Mouse (Mus musculus) myocyte (in vitro differentiated cells): ENCODE data around the gene Edn2. TPM values are rescaled to one million over a fixed set of nuclear protein-coding genes. Genes with fewer than 3 reads are reported as not detected.
A peak's percentile ranks its signal among the peaks of the same experiment; 100 is the strongest.

ENCODE experiments used
- H3K27me3 ChIP-seq: one replicate; pipeline ENCODE4 v1.6.1; 2011; ENCODE audit not compliant: control insufficient read depth, insufficient read depth, insufficient read length
- H3K36me3 ChIP-seq: one replicate; pipeline ENCODE4 v1.6.1; 2011; ENCODE audit not compliant: control insufficient read depth, insufficient read depth
- H3K4me2 ChIP-seq: one replicate; pipeline ENCODE4 v1.6.1; 2011; ENCODE audit warnings: low read depth, control low read depth
- H3K4me3 ChIP-seq: one replicate; pipeline ENCODE4 v1.5.1; 2011; ENCODE audit warnings: mild to moderate bottlenecking, control low read depth, moderate library complexity
- H3K79me2 ChIP-seq: one replicate; pipeline ENCODE4 v1.6.1; 2011; ENCODE audit not compliant: control insufficient read depth, insufficient read depth
- H3ac ChIP-seq: one replicate; pipeline ENCODE4 v1.6.1; 2011; ENCODE audit not compliant: control insufficient read depth, insufficient read length
- CEBPB ChIP-seq: IDR thresholded peaks from 2 replicates; pipeline ENCODE4 v1.6.1; 2011; ENCODE audit warnings: mild to moderate bottlenecking, moderate library complexity; ENCODE audit not compliant: poor library complexity, insufficient read depth, severe bottlenecking
- E2F4 ChIP-seq: IDR thresholded peaks from one replicate; pipeline ENCODE4 v1.6.1; 2011; ENCODE audit warnings: mild to moderate bottlenecking, control low read depth, moderate library complexity; ENCODE audit not compliant: insufficient read depth
- MAX ChIP-seq: IDR thresholded peaks from one replicate; pipeline ENCODE4 v1.6.1; 2011; ENCODE audit warnings: low read depth, mild to moderate bottlenecking, control low read depth
- MYOD1 ChIP-seq, 3 experiments: IDR thresholded peaks; one replicate each; pipeline ENCODE4 v1.6.1; 2011; ENCODE audit warnings: control low read depth in 2 of 3, low read depth in 2 of 3, mild to moderate bottlenecking in 2 of 3, moderate library complexity in 1 of 3; ENCODE audit not compliant: insufficient read length in 2 of 3, control insufficient read depth in 1 of 3
- MYOG ChIP-seq, 3 experiments: IDR thresholded peaks; one replicate each; pipeline ENCODE4 v1.6.1; 2011; ENCODE audit warnings: control low read depth in 2 of 3, low read depth in 2 of 3, mild to moderate bottlenecking in 2 of 3; ENCODE audit not compliant: insufficient read length in 2 of 3, control insufficient read depth in 1 of 3, insufficient read depth in 1 of 3
- POLR2A ChIP-seq: IDR thresholded peaks from one replicate; pipeline ENCODE4 v1.6.1; 2011; ENCODE audit warnings: low read depth, mild to moderate bottlenecking, control low read depth, moderate library complexity; ENCODE audit not compliant: insufficient read length
- POLR2AphosphoS2 ChIP-seq: IDR thresholded peaks from one replicate; pipeline ENCODE4 v1.6.1; 2011; ENCODE audit warnings: low read depth, control low read depth; ENCODE audit not compliant: insufficient read length
- REST ChIP-seq: IDR thresholded peaks from one replicate; pipeline ENCODE4 v1.6.1; 2011; ENCODE audit warnings: mild to moderate bottlenecking, control low read depth, moderate library complexity; ENCODE audit not compliant: insufficient read depth, insufficient read length
- SRF ChIP-seq: IDR thresholded peaks from one replicate; pipeline ENCODE4 v1.6.1; 2011; ENCODE audit warnings: low read depth; ENCODE audit not compliant: control insufficient read depth, insufficient read length
- TCF12 ChIP-seq: IDR thresholded peaks from one replicate; pipeline ENCODE4 v1.6.1; 2011; ENCODE audit warnings: mild to moderate bottlenecking, control low read depth; ENCODE audit not compliant: poor library complexity, insufficient read depth, severe bottlenecking
- TCF3 ChIP-seq: IDR thresholded peaks from one replicate; pipeline ENCODE4 v1.6.1; 2011; ENCODE audit warnings: low read depth, control low read depth; ENCODE audit not compliant: insufficient read length
- USF1 ChIP-seq: IDR thresholded peaks from one replicate; pipeline ENCODE4 v1.6.1; 2011; ENCODE audit warnings: low read depth, mild to moderate bottlenecking, control low read depth, moderate library complexity
- polyA plus RNA-seq: library from polyadenylated mRNA; unstranded; fragments of >200 nt; fragmentation: generic; extraction: Trizol; gene quantifications from one replicate; pipeline ENCODE4 v1.2.1, GENCODE M21; 2012; ENCODE audit warnings: missing spikeins

The Edn2 gene
- polyA plus RNA-seq, 1 experiment: not detected

DNA sequence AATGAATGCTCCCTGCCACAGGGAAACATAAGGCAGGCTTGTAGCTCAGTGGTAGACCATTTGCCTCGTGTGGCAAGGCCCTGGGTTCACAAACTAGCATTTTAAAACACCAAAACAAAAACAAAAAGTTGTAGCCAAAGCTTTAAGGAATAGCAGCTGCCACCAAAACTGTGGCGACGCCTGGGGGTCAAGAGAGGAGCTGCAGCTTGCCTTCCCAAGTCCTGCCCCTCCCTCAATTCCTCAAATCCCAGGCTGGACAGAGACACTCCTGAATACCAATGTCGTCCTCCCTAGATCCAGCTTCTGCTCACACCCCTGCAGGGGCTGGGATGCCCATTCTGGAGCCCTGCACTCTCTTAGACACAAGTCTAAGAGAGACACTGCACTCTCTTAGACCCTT is 25.9 kb downstream of the Edn2 start:
- H3K27me3 ChIP-seq: no peaks in the 10 kb centered on the region
- H3ac ChIP-seq: no peak overlapping the region
- no peak overlapping the region for H3K4me2 ChIP-seq
- no peaks in the 10 kb centered on the region for H3K36me3 ChIP-seq
- no peak overlapping the region for H3K4me3 ChIP-seq
- no peaks in the 10 kb centered on the region for H3K79me2 ChIP-seq
- no peak for TF ChIP-seq USF1
- TF ChIP-seq TCF12: no peak
- TF ChIP-seq MYOG (IDR thresholded peaks at IDR 0.05; ENCODE audit: control insufficient read depth in 1 of 3, insufficient read depth in 1 of 3, insufficient read length in 2 of 3, low read depth in 2 of 3): no peak

GRCm38 (mm10) chr4:120188204-120188603 is 27.2 kb downstream of the Edn2 start:
- no peaks in the 10 kb centered on the region for H3K79me2 ChIP-seq
- H3K4me2 ChIP-seq: peak overlapping the region; percentile 68
- H3K27me3 ChIP-seq: no peaks in the 10 kb centered on the region
- H3ac ChIP-seq: no peak overlapping the region
- TF ChIP-seq MYOD1 (IDR thresholded peaks at IDR 0.05; ENCODE audit: control insufficient read depth in 1 of 3, insufficient read length in 2 of 3, low read depth in 2 of 3): no peak
- peak; percentile 69 for TF ChIP-seq USF1
- H3K4me3 ChIP-seq: no peak overlapping the region
- no peaks in the 10 kb centered on the region for H3K36me3 ChIP-seq

DNA sequence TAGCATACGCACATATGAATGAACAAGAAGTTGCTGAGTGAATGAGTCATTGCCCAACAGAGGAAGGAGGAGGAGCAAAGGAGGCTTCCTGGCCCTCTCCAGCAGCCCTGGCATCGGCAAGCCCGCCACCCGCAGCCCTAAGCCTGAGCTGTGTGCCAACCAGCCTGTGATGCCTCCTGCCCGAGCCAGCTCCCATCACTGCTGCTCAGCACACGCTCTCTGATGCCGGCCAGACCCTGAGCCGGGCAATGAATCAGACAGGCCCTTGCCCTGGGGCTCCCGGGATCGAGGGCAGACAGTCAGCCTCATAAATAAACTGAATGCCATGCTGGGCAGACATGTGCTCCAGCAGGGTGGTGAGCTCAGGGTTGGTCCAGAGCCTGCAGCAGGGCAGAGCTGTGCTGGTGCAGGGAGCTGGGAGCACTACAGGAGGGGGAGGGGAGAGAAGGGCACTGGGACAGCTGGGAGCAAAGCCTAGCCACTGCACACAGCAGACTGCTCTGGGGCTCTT is 27.7 kb downstream of the Edn2 start:
- no peaks in the 10 kb centered on the region for H3K27me3 ChIP-seq
- peak overlapping the region; percentile 68 for H3K4me2 ChIP-seq
- H3K36me3 ChIP-seq: no peaks in the 10 kb centered on the region
- no peak overlapping the region for H3K4me3 ChIP-seq
- TF ChIP-seq REST (no peak), CEBPB (no peak), POLR2AphosphoS2 (no peak), MYOG (IDR thresholded peaks at IDR 0.05; ENCODE audit: control insufficient read depth in 1 of 3, insufficient read depth in 1 of 3, insufficient read length in 2 of 3, low read depth in 2 of 3) (peak in 2 of 3 experiments; percentile 52 to 54), MYOD1 (IDR thresholded peaks at IDR 0.05; ENCODE audit: control insufficient read depth in 1 of 3, insufficient read length in 2 of 3, low read depth in 2 of 3) (peak; percentile 5 to 72 (median 51)), MAX (no peak), SRF (no peak)
- no peak overlapping the region for H3ac ChIP-seq
- no peaks in the 10 kb centered on the region for H3K79me2 ChIP-seq

GRCm38 (mm10) chr4:120189941-120190340 is 28.9 kb downstream of the Edn2 start:
- TF ChIP-seq USF1 (no peak), E2F4 (no peak), CEBPB (no peak), MYOD1 (IDR thresholded peaks at IDR 0.05; ENCODE audit: control insufficient read depth in 1 of 3, insufficient read length in 2 of 3, low read depth in 2 of 3) (no peak), REST (no peak)
- no peak overlapping the region for H3K4me3 ChIP-seq
- no peaks in the 10 kb centered on the region for H3K79me2 ChIP-seq
- H3K27me3 ChIP-seq: no peaks in the 10 kb centered on the region
- no peak overlapping the region for H3ac ChIP-seq
- H3K36me3 ChIP-seq: no peaks in the 10 kb centered on the region
- no peak overlapping the region for H3K4me2 ChIP-seq

DNA sequence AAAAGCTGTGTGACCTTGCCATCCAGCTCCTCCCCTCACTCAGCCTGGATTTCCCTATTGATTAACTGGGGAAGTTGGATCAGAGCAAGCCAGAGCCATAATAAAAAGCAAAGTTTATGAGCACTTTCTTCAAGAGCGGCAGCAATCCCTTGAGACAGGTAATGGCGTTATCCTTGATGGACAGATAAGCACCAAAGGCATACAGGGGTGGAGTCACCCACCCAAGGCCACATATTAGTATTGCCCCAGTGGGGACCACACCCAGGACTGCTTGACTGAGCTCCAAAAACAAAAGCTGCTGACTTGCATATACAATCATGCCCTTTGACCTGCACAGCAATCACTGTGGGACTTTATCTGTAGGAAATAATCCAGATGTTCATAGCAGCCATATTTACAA is 31.0 kb downstream of the Edn2 start:
- no peak overlapping the region for H3K4me2 ChIP-seq
- H3ac ChIP-seq: no peak overlapping the region
- H3K79me2 ChIP-seq: no peaks in the 10 kb centered on the region
- H3K4me3 ChIP-seq: no peak overlapping the region
- H3K27me3 ChIP-seq: no peaks in the 10 kb centered on the region
- H3K36me3 ChIP-seq: no peaks in the 10 kb centered on the region
- TF ChIP-seq POLR2AphosphoS2 (no peak), E2F4 (no peak), MAX (no peak), POLR2A (no peak), USF1 (no peak), TCF3 (no peak), MYOD1 (IDR thresholded peaks at IDR 0.05; ENCODE audit: control insufficient read depth in 1 of 3, insufficient read length in 2 of 3, low read depth in 2 of 3) (no peak), CEBPB (no peak), TCF12 (no peak), MYOG (IDR thresholded peaks at IDR 0.05; ENCODE audit: control insufficient read depth in 1 of 3, insufficient read depth in 1 of 3, insufficient read length in 2 of 3, low read depth in 2 of 3) (no peak), SRF (no peak), REST (no peak)

DNA sequence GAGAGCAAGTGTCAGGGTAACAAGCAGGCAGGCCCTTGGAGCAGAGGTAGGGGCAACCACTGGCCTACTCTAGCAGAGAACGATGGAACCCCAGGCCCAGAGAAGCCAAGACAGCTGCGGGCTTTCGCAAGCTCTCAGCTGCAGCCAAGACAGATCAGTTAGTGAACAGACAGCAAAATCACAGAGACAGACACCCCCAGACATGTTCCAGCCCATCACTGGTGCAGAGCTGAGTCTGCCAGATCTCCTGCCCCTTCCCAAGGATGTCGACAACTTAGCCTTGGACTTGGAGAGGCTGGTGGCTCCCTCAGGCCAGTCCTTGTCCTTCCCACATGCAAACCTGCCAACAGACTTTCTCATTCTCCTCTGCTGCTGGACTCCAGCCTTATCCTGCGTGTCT is 33.0 kb downstream of the Edn2 start:
- no peak overlapping the region for H3K4me3 ChIP-seq
- H3K36me3 ChIP-seq: no peaks in the 10 kb centered on the region
- no peak overlapping the region for H3ac ChIP-seq
- no peak overlapping the region for H3K4me2 ChIP-seq
- no peak for TF ChIP-seq REST
- 0 out of 2 replicates have a peak, but pooled peaks have one; percentile 27 for TF ChIP-seq CEBPB
- H3K79me2 ChIP-seq: no peaks in the 10 kb centered on the region
- no peaks in the 10 kb centered on the region for H3K27me3 ChIP-seq
